Mouse (Mus musculus) midbrain, embryonic 13.5 days (tissue): Measurements from ENCODE around the gene Atf7ip. TPM values are rescaled to one million over a fixed set of nuclear protein-coding genes. Genes with fewer than 3 reads are reported as not detected.

Experiments used
- ATAC-seq: fragments of 200-750 bp; cut with Nextera tagmentation; 2 replicates; pipeline ENCODE4 v1.8.0; 2017; ENCODE audit warnings: mild to moderate bottlenecking, moderate TSS enrichment, moderate library complexity
- H3K27ac ChIP-seq: fragments of 300-500 bp; sonication (generic); 2 replicates; pipeline ENCODE4 v1.5.1; 2015; ENCODE audit warnings: inconsistent platforms, mild to moderate bottlenecking, moderate library complexity
- H3K27me3 ChIP-seq: fragments of 300-500 bp; sonication (generic); 2 replicates; pipeline ENCODE4 v1.6.1; 2015; ENCODE audit warnings: mild to moderate bottlenecking, inconsistent platforms
- H3K36me3 ChIP-seq: fragments of 300-500 bp; sonication (generic); 2 replicates; pipeline ENCODE4 v1.6.1; 2015; ENCODE audit warnings: mild to moderate bottlenecking, inconsistent platforms
- H3K4me1 ChIP-seq: fragments of 300-500 bp; sonication (generic); replicated peaks from 2 replicates; pipeline ENCODE4 v1.6.1; 2015; ENCODE audit warnings: inconsistent platforms
- H3K4me2 ChIP-seq: fragments of 300-500 bp; sonication (generic); replicated peaks from 2 replicates; pipeline ENCODE4 v1.6.1; 2015; ENCODE audit warnings: moderate library complexity, mild to moderate bottlenecking, inconsistent platforms
- H3K4me3 ChIP-seq: fragments of 300-500 bp; sonication (generic); replicated peaks from 2 replicates; pipeline ENCODE4 v1.5.1; 2015; ENCODE audit warnings: mild to moderate bottlenecking, inconsistent platforms
- H3K9ac ChIP-seq: fragments of 300-500 bp; sonication (generic); replicated peaks from 2 replicates; pipeline ENCODE4 v1.6.1; 2015; ENCODE audit warnings: mild to moderate bottlenecking, inconsistent platforms
- H3K9me3 ChIP-seq: fragments of 300-500 bp; sonication (generic); 2 replicates; pipeline ENCODE4 v1.6.1; 2016; ENCODE audit warnings: mild to moderate bottlenecking, inconsistent platforms
- WGBS: fragments of 180-500 bp; shearing (Covaris S2); methylation state at CpG from one replicate; pipeline ENCODE4 v1.1.7; 2015; 5-methylcytosine and 5-hydroxymethylcytosine counted together
- polyA plus RNA-seq: library from polyadenylated mRNA; unstranded; fragments of >200 nt; fragmentation: Nextera tagmentation; extraction: Ambion mirVana; gene quantifications from 2 replicates; pipeline ENCODE4 v1.2.1, GENCODE M21; 2015

Gene Atf7ip
- polyA plus RNA-seq, 1 experiment from 2014 or later, result 49.9 TPM

GRCm38 (mm10) chr6:136533804-136534203 is 27.8 kb downstream of the Atf7ip start:
- Histone ChIP-seq H3K27ac (0 out of 2 replicates have a peak overlapping the region, but pooled peaks have one; percentile 16), H3K9ac (no peak overlapping the region), H3K27me3 (no peaks in the 10 kb centered on the region), H3K4me1 (peaks cover 31% of the 10 kb centered on the region), H3K36me3 (peaks cover 10% of the 10 kb centered on the region), H3K9me3 (no peaks in the 10 kb centered on the region), H3K4me2 (peak overlapping the region; percentile 43), H3K4me3 (peak overlapping the region; percentile 14; the same call in 1 of the 2 replicates)
- WGBS, result 67% methylated on average over 4 of the region's 4 CpGs
- ATAC-seq, result no peak

- peak overlapping the region; percentile 16; the same call in 1 of the 2 replicates for H3K4me2 ChIP-seq
Measured at GRCm38 (mm10) chr6:136534444-136534843, 28.5 kb downstream of the Atf7ip start.

DNA sequence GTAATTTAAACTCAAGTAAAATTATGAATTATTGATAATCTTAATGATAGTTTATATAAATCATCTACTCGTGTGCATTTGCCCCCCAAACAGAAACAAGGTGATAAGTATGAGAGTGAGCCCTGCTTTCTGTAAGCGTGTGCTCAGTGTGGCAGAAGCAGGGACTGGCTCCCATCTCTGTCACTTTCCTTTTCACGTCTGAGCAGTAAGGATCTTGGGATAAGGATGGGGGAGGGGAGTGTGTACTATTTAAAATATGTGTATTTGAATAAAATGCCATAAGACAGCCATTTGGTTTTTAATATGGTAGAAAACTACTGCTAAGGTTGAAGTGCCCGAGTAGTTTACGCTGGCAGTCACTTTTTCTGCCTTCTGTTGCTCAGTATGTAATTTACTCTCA is 29.2 kb downstream of the Atf7ip start:
- Histone ChIP-seq H3K4me3 (no peak overlapping the region), H3K27ac (peak overlapping the region; percentile 56; the same call in 1 of the 2 replicates), H3K4me1 (peaks cover 31% of the 10 kb centered on the region), H3K36me3 (peaks cover 22% of the 10 kb centered on the region), H3K9ac (no peak overlapping the region), H3K9me3 (no peaks in the 10 kb centered on the region), H3K27me3 (no peaks in the 10 kb centered on the region), H3K4me2 (peak overlapping the region; percentile 34)
- ATAC-seq, result no peak
- 54% methylated on average over 5 of the region's 5 CpGs for WGBS

More at GRCm38 (mm10) chr6:136534444-136534843, 28.5 kb downstream of the Atf7ip start:
- ATAC-seq, result no peak
- Histone ChIP-seq H3K9ac (no peak overlapping the region), H3K27me3 (no peaks in the 10 kb centered on the region), H3K4me3 (no peak overlapping the region), H3K9me3 (no peaks in the 10 kb centered on the region), H3K36me3 (peaks cover 14% of the 10 kb centered on the region), H3K27ac (0 out of 2 replicates have a peak overlapping the region, but pooled peaks have one; percentile 6), H3K4me1 (peaks cover 31% of the 10 kb centered on the region)
- WGBS, result 52% methylated on average over 3 of the region's 3 CpGs

DNA sequence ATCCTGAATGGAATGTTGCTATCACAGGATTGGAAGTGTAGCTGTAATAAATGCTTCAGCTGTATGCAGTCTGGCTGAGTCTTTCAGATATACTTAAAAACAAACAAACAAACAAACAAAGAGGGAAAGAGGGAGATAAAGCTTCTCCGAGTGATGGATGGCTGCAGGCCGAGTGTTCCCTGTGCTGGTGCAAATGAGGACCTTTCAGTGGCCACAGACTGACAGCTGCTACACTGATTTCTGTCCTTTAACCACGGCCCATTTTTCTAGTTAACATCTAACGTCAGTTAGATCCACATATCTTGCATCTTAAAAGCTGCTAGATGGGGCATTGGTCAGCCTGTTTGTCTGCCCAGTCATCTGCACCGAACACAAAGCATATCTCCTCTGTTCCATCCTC is 30.2 kb downstream of the Atf7ip start:
- H3K36me3 ChIP-seq, result peaks cover 29% of the 10 kb centered on the region
- ATAC-seq, result no peak
- peaks cover 37% of the 10 kb centered on the region for H3K4me1 ChIP-seq
- no peak overlapping the region; the same call in 1 of the 2 replicates for H3K4me3 ChIP-seq
- H3K9ac ChIP-seq, result peak overlapping the region; percentile 59
- H3K27ac ChIP-seq, result peak overlapping the region; percentile 87
- WGBS, result 53% methylated on average over 5 of the region's 5 CpGs
- no peaks in the 10 kb centered on the region for H3K27me3 ChIP-seq
- no peaks in the 10 kb centered on the region for H3K9me3 ChIP-seq
- peak overlapping the region; percentile 43 for H3K4me2 ChIP-seq

DNA sequence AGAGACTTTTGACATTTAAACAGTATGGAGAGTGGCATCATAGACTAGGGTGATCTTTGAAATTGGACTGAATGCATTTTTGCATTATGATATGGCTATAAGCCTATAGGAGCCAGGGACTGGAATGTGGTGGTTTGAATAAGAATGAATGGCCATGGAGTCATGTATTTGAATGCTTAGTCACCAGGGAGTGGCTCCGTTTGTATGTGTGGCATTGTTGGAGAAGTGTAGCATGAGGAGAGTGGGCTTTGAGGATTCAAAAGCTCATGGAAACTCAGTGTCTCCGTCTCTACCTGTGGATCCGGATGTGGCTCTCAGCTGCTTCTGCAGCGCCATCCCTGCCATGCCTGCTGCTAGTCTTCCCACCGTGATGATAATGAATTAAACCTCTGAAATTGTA is 35.4 kb downstream of the Atf7ip start:
- peak overlapping the region; percentile 54; the same call in 1 of the 2 replicates for H3K9ac ChIP-seq
- peak overlapping the region; percentile 27 for H3K4me2 ChIP-seq
- no peaks in the 10 kb centered on the region for H3K27me3 ChIP-seq
- no peak overlapping the region for H3K4me3 ChIP-seq
- no peaks in the 10 kb centered on the region for H3K9me3 ChIP-seq
- ATAC-seq, result 0 out of 2 replicates have a peak, but pooled peaks have one; percentile 2
- peaks cover 46% of the 10 kb centered on the region for H3K4me1 ChIP-seq
- H3K36me3 ChIP-seq, result peaks cover 29% of the 10 kb centered on the region
- 13% methylated on average over 5 of the region's 5 CpGs for WGBS
- peak overlapping the region; percentile 81 for H3K27ac ChIP-seq

- no peak overlapping the region for H3K4me3 ChIP-seq
- H3K9me3 ChIP-seq, result no peaks in the 10 kb centered on the region
- H3K4me1 ChIP-seq, result peaks cover 49% of the 10 kb centered on the region
- no peak overlapping the region for H3K9ac ChIP-seq
- 79% methylated on average over 1 of the region's 1 CpGs for WGBS
- H3K27ac ChIP-seq, result peak overlapping the region; percentile 81
- no peak overlapping the region; the same call in 1 of the 2 replicates for H3K4me2 ChIP-seq
- no peak for ATAC-seq
- peaks cover 29% of the 10 kb centered on the region for H3K36me3 ChIP-seq
- H3K27me3 ChIP-seq, result no peaks in the 10 kb centered on the region
Measured at GRCm38 (mm10) chr6:136542105-136542504, 36.1 kb downstream of the Atf7ip start.

- Histone ChIP-seq H3K4me3 (0 out of 2 replicates have a peak overlapping the region, but pooled peaks have one; percentile 6), H3K9me3 (no peaks in the 10 kb centered on the region), H3K4me1 (peaks cover 53% of the 10 kb centered on the region), H3K27ac (peak overlapping the region; percentile 87), H3K9ac (no peak overlapping the region), H3K4me2 (peak overlapping the region; percentile 35), H3K27me3 (no peaks in the 10 kb centered on the region), H3K36me3 (peaks cover 22% of the 10 kb centered on the region)
- ATAC-seq, result peak; percentile 91
- 10% methylated on average over 6 of the region's 6 CpGs for WGBS
Measured at GRCm38 (mm10) chr6:136543164-136543563, 37.2 kb downstream of the Atf7ip start.

- peak overlapping the region; percentile 42 for H3K27ac ChIP-seq
- H3K9me3 ChIP-seq, result no peaks in the 10 kb centered on the region
- ATAC-seq, result no peak
- peaks cover 5% of the 10 kb centered on the region; the same call in 1 of the 2 replicates for H3K36me3 ChIP-seq
- H3K27me3 ChIP-seq, result no peaks in the 10 kb centered on the region
- no peak overlapping the region for H3K4me3 ChIP-seq
- no peak overlapping the region for H3K9ac ChIP-seq
- WGBS, result 72% methylated on average over 11 of the region's 11 CpGs
- peaks cover 62% of the 10 kb centered on the region for H3K4me1 ChIP-seq
- H3K4me2 ChIP-seq, result no peak overlapping the region
Measured at GRCm38 (mm10) chr6:136545284-136545870, 39.4 kb downstream of the Atf7ip start.

GRCm38 (mm10) chr6:136546286-136546685 is 40.3 kb downstream of the Atf7ip start:
- no peak overlapping the region for H3K4me3 ChIP-seq
- no peak for ATAC-seq
- H3K4me1 ChIP-seq, result peaks cover 57% of the 10 kb centered on the region
- peak overlapping the region; percentile 62 for H3K27ac ChIP-seq
- no peak overlapping the region for H3K4me2 ChIP-seq
- no peaks in the 10 kb centered on the region for H3K9me3 ChIP-seq
- H3K9ac ChIP-seq, result no peak overlapping the region
- H3K36me3 ChIP-seq, result no peaks in the 10 kb centered on the region
- WGBS, result 86% methylated on average over 2 of the region's 2 CpGs
- no peaks in the 10 kb centered on the region for H3K27me3 ChIP-seq

GRCm38 (mm10) chr6:136546987-136547386 is 41.0 kb downstream of the Atf7ip start:
- Histone ChIP-seq H3K27me3 (no peaks in the 10 kb centered on the region), H3K4me1 (peaks cover 51% of the 10 kb centered on the region), H3K9ac (no peak overlapping the region; the same call in 1 of the 2 replicates), H3K36me3 (no peaks in the 10 kb centered on the region), H3K27ac (peak overlapping the region; percentile 85), H3K4me3 (no peak overlapping the region), H3K9me3 (no peaks in the 10 kb centered on the region), H3K4me2 (0 out of 2 replicates have a peak overlapping the region, but pooled peaks have one; percentile 22)
- ATAC-seq, result no peak
- 30% methylated on average over 7 of the region's 7 CpGs for WGBS

GRCm38 (mm10) chr6:136548041-136548770 is 42.2 kb downstream of the Atf7ip start:
- H3K27ac ChIP-seq, result peak overlapping the region; percentile 97
- peak overlapping the region; percentile 26 for H3K4me2 ChIP-seq
- no peak overlapping the region for H3K4me3 ChIP-seq
- 0 out of 2 replicates have a peak overlapping the region, but pooled peaks have one; percentile 23 for H3K9ac ChIP-seq
- no peaks in the 10 kb centered on the region for H3K9me3 ChIP-seq
- 15% methylated on average over 6 of the region's 6 CpGs for WGBS
- no peaks in the 10 kb centered on the region for H3K36me3 ChIP-seq
- peak; percentile 91 for ATAC-seq
- H3K27me3 ChIP-seq, result no peaks in the 10 kb centered on the region
- peaks cover 44% of the 10 kb centered on the region for H3K4me1 ChIP-seq

- 73% methylated on average over 6 of the region's 6 CpGs for whole genome bisulfite sequencing
- Histone ChIP-seq H3K9ac (no peak overlapping the region), H3K4me3 (no peak overlapping the region), H3K27me3 (no peaks in the 10 kb centered on the region), H3K4me2 (no peak overlapping the region), H3K27ac (peak overlapping the region; percentile 97), H3K9me3 (no peaks in the 10 kb centered on the region), H3K36me3 (no peaks in the 10 kb centered on the region), H3K4me1 (peaks cover 41% of the 10 kb centered on the region)
- peak; percentile 73; the same call in 1 of the 2 replicates for ATAC-seq
Measured at GRCm38 (mm10) chr6:136548796-136549195, 42.8 kb downstream of the Atf7ip start.
